Mouse (Mus musculus): Measurements from ENCODE around the gene Amph.

DNA sequence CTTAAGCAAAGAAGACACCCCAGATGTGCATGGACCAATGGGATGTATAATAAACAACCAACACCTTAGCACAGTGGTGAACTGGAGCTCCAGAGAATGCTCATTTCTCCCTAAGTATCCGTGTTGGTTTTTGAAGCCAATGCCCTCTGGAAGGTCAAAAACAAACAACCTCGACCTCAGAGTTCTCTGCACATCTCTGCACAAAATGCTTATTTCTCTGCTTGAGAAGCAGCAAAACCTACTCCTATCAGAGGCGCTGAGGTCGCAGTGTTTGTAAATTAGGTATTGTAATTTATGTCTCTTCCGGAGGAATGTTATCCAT, 985 bp downstream of the Amph start:
- TF ChIP-seq CTCF (conservative IDR thresholded peaks at IDR 0.05; ENCODE audit: low read length) (no peak), NANOG (IDR thresholded peaks at IDR 0.05; ENCODE audit: borderline replicate concordance, low read length) (no peak), POU5F1 (IDR thresholded peaks at IDR 0.05; ENCODE audit: borderline replicate concordance, low read length) (no peak)

All from E14TG2a.4 (cell line).